8 mouse cellular contexts compared by ENCODE assay signal in the genomic region with DNA sequence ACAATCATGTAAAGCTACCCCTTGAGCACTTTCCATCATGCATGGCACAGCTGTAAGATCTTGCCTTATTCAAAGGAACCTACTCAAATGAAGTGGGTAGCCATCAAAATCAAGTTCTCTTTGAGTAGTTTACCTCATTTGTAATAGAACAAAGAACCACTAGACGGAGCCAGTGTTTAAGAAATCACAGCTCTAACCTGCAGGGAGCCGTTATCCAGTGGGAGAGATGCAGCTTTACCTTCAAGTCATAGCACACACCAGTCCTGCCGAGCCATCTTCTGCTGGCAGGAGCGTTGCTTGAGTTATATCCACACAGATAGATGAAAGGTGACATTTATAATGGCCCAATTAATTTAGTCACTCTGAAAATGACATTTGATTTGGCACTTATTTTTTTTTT. TPM values are rescaled to one million over a fixed set of nuclear protein-coding genes. Genes with fewer than 3 reads are reported as not detected.
A peak's percentile ranks its signal among the peaks of the same experiment; 100 is the strongest.
DNase-seq lines count a peak whose midpoint lies in the region; ATAC-seq and TF ChIP-seq lines count a peak whose summit lies in the region.
"Had no signal": no experiment of that assay in that cellular context is flagged by ENCODE, and none has a peak within 500 bp of the region (broad histone marks: within the 10 kb centered on the region; RNA-seq: fewer than 3 reads in every experiment).

No protein-coding gene starts in this region.

- no peak overlapping the region for H3K4me2 ChIP-seq in kidney, embryonic 16.5 days (replicated peaks; ENCODE audit: low read depth, low read length)
- no peak overlapping the region for H3K4me2 ChIP-seq in hindbrain, postnatal 0 days (ENCODE audit: low read depth, low read length)
- H3K4me2 ChIP-seq in midbrain, postnatal 0 days (ENCODE audit: low read depth, low read length, poor library complexity, severe bottlenecking), result no peak overlapping the region

- DNase-seq in kidney, adult 9 months, result peak; percentile 71
- peak; percentile 85 for DNase-seq in MN1 (ENCODE audit: low spot score)
- DNase-seq in cerebellum, adult 18-20 months, result peak; percentile 67 to 70
- peak; percentile 90 for DNase-seq in hindbrain, postnatal 0 days (ENCODE audit: low spot score)
- peak; percentile 89 for DNase-seq in midbrain, postnatal 0 days (ENCODE audit: low spot score)
- no peak for DNase-seq in ovary, postnatal 36 days (ENCODE audit: low spot score)

- WGBS in kidney, embryonic 16.5 days, result 2% methylated on average over 4 of the region's 4 CpGs
- 7% methylated on average over 4 of the region's 4 CpGs for WGBS in hindbrain, postnatal 0 days
- 4% methylated on average over 4 of the region's 4 CpGs for WGBS in midbrain, postnatal 0 days

- no peak overlapping the region for H3K27ac ChIP-seq in kidney, embryonic 16.5 days (ENCODE audit: low read length)
- H3K27ac ChIP-seq in hindbrain, postnatal 0 days, result no peak overlapping the region
- H3K27ac ChIP-seq in midbrain, postnatal 0 days (ENCODE audit: low read depth, low read length), result no peak overlapping the region

- H3K9ac ChIP-seq in kidney, embryonic 16.5 days (replicated peaks; ENCODE audit: low read length), result no peak overlapping the region
- H3K9ac ChIP-seq in hindbrain, postnatal 0 days (replicated peaks; ENCODE audit: low read length), result no peak overlapping the region
- H3K9ac ChIP-seq in midbrain, postnatal 0 days (replicated peaks; ENCODE audit: low read length, poor library complexity, severe bottlenecking), result no peak overlapping the region

- H3K27me3 ChIP-seq in kidney, embryonic 16.5 days (ENCODE audit: insufficient read depth, low read length), result peaks cover 23% of the 10 kb centered on the region
- H3K27me3 ChIP-seq in hindbrain, postnatal 0 days (ENCODE audit: insufficient read depth, low read length), result no peaks in the 10 kb centered on the region
- H3K27me3 ChIP-seq in midbrain, postnatal 0 days (ENCODE audit: insufficient read depth, low read length), result no peaks in the 10 kb centered on the region

- ATAC-seq in kidney, embryonic 16.5 days (ENCODE audit: low FRiP score, low TSS enrichment), result no peak
- no peak for ATAC-seq in hindbrain, postnatal 0 days
- ATAC-seq in midbrain, postnatal 0 days (ENCODE audit: low FRiP score), result 0 out of 2 replicates have a peak, but pooled peaks have one; percentile 41

- H3K36me3 ChIP-seq in kidney, embryonic 16.5 days (ENCODE audit: insufficient read depth, low read length), result no peaks in the 10 kb centered on the region
- no peaks in the 10 kb centered on the region for H3K36me3 ChIP-seq in hindbrain, postnatal 0 days (ENCODE audit: insufficient read depth, low read length)
- no peaks in the 10 kb centered on the region for H3K36me3 ChIP-seq in midbrain, postnatal 0 days (ENCODE audit: insufficient read depth, low read length)

- peak; percentile 94 for TF ChIP-seq CTCF in hindbrain, postnatal 0 days (IDR thresholded peaks at IDR 0.05; ENCODE audit: low read depth)
- peak; percentile 94 for TF ChIP-seq CTCF in midbrain, postnatal 0 days (IDR thresholded peaks at IDR 0.05)

- peaks cover 7% of the 10 kb centered on the region for H3K4me1 ChIP-seq in kidney, embryonic 16.5 days (ENCODE audit: insufficient read depth, low read length)
- H3K4me1 ChIP-seq in hindbrain, postnatal 0 days (ENCODE audit: insufficient read depth, low read length), result peaks cover 6% of the 10 kb centered on the region; the same call in 1 of the 2 replicates
- 0 out of 2 replicates have a peak, but pooled peaks cover 3% of the 10 kb centered on the region for H3K4me1 ChIP-seq in midbrain, postnatal 0 days (ENCODE audit: insufficient read depth, low read length)

- no peaks in the 10 kb centered on the region for H3K9me3 ChIP-seq in kidney, embryonic 16.5 days (ENCODE audit: low read length)
- no peaks in the 10 kb centered on the region for H3K9me3 ChIP-seq in hindbrain, postnatal 0 days (ENCODE audit: low read length)
- no peaks in the 10 kb centered on the region for H3K9me3 ChIP-seq in midbrain, postnatal 0 days (ENCODE audit: low read length)

- no peak overlapping the region for H3K4me3 ChIP-seq in kidney, embryonic 16.5 days (ENCODE audit: low read length)
- no peak overlapping the region for H3K4me3 ChIP-seq in hindbrain, postnatal 0 days (ENCODE audit: low read length)
- no peak overlapping the region for H3K4me3 ChIP-seq in midbrain, postnatal 0 days (ENCODE audit: low read depth, low read length)
- H3K4me3 ChIP-seq: erythroblast, embryonic 14.5 days had no signal

RNA-seq across cellular contexts. Expression of gene Kcnh1, which starts 1.5 kb away (rescaled TPM):
- 1.2 and 1.3 TPM in 2 replicates for polyA plus RNA-seq in kidney, embryonic 16.5 days (2015; fragmentation: Nextera tagmentation; extraction: Ambion mirVana)
- 7.0 TPM in 2 replicates for total RNA-seq in hindbrain, postnatal 0 days (2014; rRNA removed)
- 2.7 and 2.9 TPM in 2 replicates for polyA plus RNA-seq in hindbrain, postnatal 0 days (2015; fragmentation: Nextera tagmentation; extraction: Ambion mirVana)
- total RNA-seq in midbrain, postnatal 0 days (2014; rRNA removed), result 5.9 and 6.2 TPM in 2 replicates
- 2.6 and 2.9 TPM in 2 replicates for polyA plus RNA-seq in midbrain, postnatal 0 days (2015; fragmentation: Nextera tagmentation; extraction: Ambion mirVana)
- polyA plus RNA-seq: erythroblast, embryonic 14.5 days had no signal

RNA-seq across cellular contexts. Expression of gene Rcor3, which starts 51.2 kb away (rescaled TPM):
- 26.3 and 27.1 TPM in 2 replicates for polyA plus RNA-seq in kidney, embryonic 16.5 days (2015; fragmentation: Nextera tagmentation; extraction: Ambion mirVana)
- total RNA-seq in hindbrain, postnatal 0 days (2014; rRNA removed), result 24.2 and 31.2 TPM in 2 replicates
- polyA plus RNA-seq in hindbrain, postnatal 0 days (2015; fragmentation: Nextera tagmentation; extraction: Ambion mirVana), result 50.0 and 51.3 TPM in 2 replicates
- 35.1 and 47.7 TPM in 2 replicates for total RNA-seq in midbrain, postnatal 0 days (2014; rRNA removed)
- polyA plus RNA-seq in midbrain, postnatal 0 days (2015; fragmentation: Nextera tagmentation; extraction: Ambion mirVana), result 54.7 and 56.1 TPM in 2 replicates
